Mouse (Mus musculus): ENCODE measurements around the gene Adarb1. TPM values are rescaled to one million over a fixed set of nuclear protein-coding genes. Genes with fewer than 3 reads are reported as not detected.

The Adarb1 gene
- polyA plus RNA-seq, 1 experiment from 2014 or later = 6.9 TPM

DNA sequence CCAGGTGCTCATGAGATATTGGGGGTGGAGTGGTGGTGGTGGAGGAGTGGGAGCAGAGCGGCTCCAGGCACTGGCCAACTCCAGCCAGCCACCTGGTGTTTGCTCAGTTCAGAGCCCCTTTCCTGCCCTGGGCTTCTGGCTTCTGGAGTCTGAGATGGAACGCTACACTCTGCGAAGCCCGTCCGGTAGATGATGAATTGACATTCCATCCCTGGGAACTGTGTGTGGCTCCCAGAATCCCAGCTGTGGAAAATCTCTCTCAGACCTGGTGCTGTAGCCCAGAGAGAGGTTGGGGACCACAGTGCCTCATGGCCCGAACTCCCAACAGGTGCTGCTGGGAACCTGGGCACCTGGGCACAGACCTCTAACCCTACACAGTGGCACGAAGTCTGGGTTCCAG, 170.4 kb downstream of the Adarb1 start:
- ATAC-seq (ENCODE audit: low FRiP score, low TSS enrichment) (no peak), DNase-seq (ENCODE audit: low spot score) (no peak)
- H3K4me2 ChIP-seq (replicated peaks; ENCODE audit: low read depth) = no peak overlapping the region
- no peak for TF ChIP-seq CTCF (IDR thresholded peaks at IDR 0.05; ENCODE audit: low read depth)
- TF ChIP-seq EP300 (optimal IDR thresholded peaks at IDR 0.05) = no peak
- no peak overlapping the region for H3K4me3 ChIP-seq (ENCODE audit: low read depth, low read length)
- H3K27ac ChIP-seq (replicated peaks) = 0 out of 2 replicates have a peak overlapping the region, but pooled peaks have one; percentile 40
- no peaks in the 10 kb centered on the region for H3K27me3 ChIP-seq (ENCODE audit: control insufficient read depth, insufficient read depth, low read length)
- peaks cover 10% of the 10 kb centered on the region; the same call in 1 of the 2 replicates for H3K4me1 ChIP-seq (replicated peaks; ENCODE audit: control insufficient read depth, insufficient read depth)
- WGBS = 40% methylated on average over 7 of the region's 7 CpGs
- H3K36me3 ChIP-seq (ENCODE audit: control insufficient read depth, insufficient read depth, low read length) = no peaks in the 10 kb centered on the region
- no peaks in the 10 kb centered on the region for H3K9me3 ChIP-seq (ENCODE audit: control insufficient read depth, low read length)
- H3K9ac ChIP-seq (ENCODE audit: low read length) = peak overlapping the region; percentile 13; the same call in 1 of the 2 replicates

DNA sequence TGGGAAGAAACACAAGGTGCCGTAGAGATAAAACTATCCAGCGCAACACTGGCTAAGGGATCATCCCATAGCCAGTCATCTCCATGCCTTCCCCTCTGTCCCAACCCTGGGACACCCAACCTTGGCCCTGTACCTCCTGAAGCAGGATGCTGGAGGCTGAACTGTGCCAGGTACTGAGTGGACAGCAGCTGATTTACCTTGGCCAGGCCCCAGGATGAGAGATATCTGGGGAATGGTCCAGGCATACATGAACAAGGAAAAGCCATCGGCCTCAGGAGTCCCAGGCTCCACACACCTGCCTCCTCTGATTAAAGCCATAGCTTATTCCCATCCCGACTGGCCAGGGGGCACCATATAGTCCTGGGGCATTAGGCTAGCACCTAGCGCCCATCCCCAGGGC, 171.0 kb downstream of the Adarb1 start:
- peaks cover 5% of the 10 kb centered on the region for H3K4me1 ChIP-seq (replicated peaks; ENCODE audit: control insufficient read depth, insufficient read depth)
- H3K36me3 ChIP-seq (ENCODE audit: control insufficient read depth, insufficient read depth, low read length) = no peaks in the 10 kb centered on the region
- H3K4me2 ChIP-seq (replicated peaks; ENCODE audit: low read depth) = no peak overlapping the region
- no peaks in the 10 kb centered on the region for H3K9me3 ChIP-seq (ENCODE audit: control insufficient read depth, low read length)
- H3K9ac ChIP-seq (ENCODE audit: low read length) = no peak overlapping the region
- no peak overlapping the region for H3K4me3 ChIP-seq (ENCODE audit: low read depth, low read length)
- H3K27me3 ChIP-seq (ENCODE audit: control insufficient read depth, insufficient read depth, low read length) = no peaks in the 10 kb centered on the region
- DNase-seq (ENCODE audit: low spot score) (no peak), ATAC-seq (ENCODE audit: low FRiP score, low TSS enrichment) (no peak)
- no peak for TF ChIP-seq CTCF (IDR thresholded peaks at IDR 0.05; ENCODE audit: low read depth)
- TF ChIP-seq EP300 (optimal IDR thresholded peaks at IDR 0.05) = no peak
- no peak overlapping the region for H3K27ac ChIP-seq (replicated peaks)
- 82% methylated on average over 5 of the region's 5 CpGs for WGBS

DNA sequence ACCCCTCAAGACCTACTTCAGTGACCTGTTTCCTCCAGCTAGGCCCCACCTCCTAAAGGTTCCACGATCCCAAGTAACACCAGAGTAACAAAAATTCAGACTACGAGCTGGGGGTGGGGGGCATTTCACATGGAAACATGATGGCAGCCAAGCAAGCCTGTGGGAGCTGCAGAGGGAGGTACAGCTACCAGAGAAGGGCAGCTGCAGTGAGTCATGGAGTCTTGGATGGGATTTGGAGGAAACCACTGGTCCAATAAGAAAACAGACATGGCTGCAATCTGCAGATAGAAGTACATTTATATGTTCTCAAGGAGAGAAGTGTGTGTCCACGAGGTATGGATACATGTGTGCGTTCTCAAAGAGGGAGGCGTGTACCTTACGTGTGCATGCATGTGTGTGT, 173.3 kb downstream of the Adarb1 start:
- H3K36me3 ChIP-seq (ENCODE audit: control insufficient read depth, insufficient read depth, low read length) = no peaks in the 10 kb centered on the region
- TF ChIP-seq CTCF (IDR thresholded peaks at IDR 0.05; ENCODE audit: low read depth) (no peak), EP300 (optimal IDR thresholded peaks at IDR 0.05) (no peak)
- 90% methylated on average over 6 of the region's 6 CpGs for WGBS
- no peak overlapping the region for H3K4me2 ChIP-seq (replicated peaks; ENCODE audit: low read depth)
- no peak for DNase-seq (ENCODE audit: low spot score)
- no peaks in the 10 kb centered on the region; the same call in 1 of the 2 replicates for H3K4me1 ChIP-seq (replicated peaks; ENCODE audit: control insufficient read depth, insufficient read depth)
- no peaks in the 10 kb centered on the region for H3K27me3 ChIP-seq (ENCODE audit: control insufficient read depth, insufficient read depth, low read length)
- H3K4me3 ChIP-seq (ENCODE audit: low read depth, low read length) = no peak overlapping the region
- no peak for ATAC-seq (ENCODE audit: low FRiP score, low TSS enrichment)
- H3K27ac ChIP-seq (replicated peaks) = no peak overlapping the region
- H3K9me3 ChIP-seq (ENCODE audit: control insufficient read depth, low read length) = no peaks in the 10 kb centered on the region
- H3K9ac ChIP-seq (ENCODE audit: low read length) = no peak overlapping the region

DNA sequence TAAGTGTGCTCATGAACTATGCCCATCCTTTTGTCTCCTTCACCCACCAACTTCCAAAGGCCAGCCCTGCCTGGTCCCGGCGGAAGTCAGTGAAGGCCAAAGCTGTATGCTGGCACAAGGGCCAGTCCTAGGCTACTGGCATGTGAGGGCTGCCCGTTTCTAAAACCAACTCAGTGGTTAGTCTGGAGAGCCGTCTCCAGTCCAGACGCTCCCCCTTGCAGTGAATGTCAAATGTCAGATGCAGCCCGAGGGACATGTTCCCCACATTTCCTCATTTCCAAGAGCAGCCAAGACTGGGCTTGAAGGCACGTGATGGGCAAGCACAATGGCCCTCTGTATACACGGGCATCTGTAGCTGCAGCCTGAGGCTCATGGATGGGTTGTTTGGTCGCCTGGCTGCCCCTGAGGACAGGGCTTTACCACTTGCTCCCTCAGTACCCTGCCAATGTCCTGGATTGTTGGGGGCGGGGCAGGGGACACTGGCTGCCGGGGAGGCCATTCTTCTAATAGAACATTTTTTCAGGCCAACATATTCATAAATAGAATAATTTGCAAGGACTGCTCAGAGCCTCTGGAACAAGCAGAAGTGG, 174.4 kb downstream of the Adarb1 start:
- H3K27me3 ChIP-seq (ENCODE audit: control insufficient read depth, insufficient read depth, low read length) = no peaks in the 10 kb centered on the region
- H3K9ac ChIP-seq (ENCODE audit: low read length) = no peak overlapping the region
- TF ChIP-seq CTCF (IDR thresholded peaks at IDR 0.05; ENCODE audit: low read depth) = no peak
- TF ChIP-seq EP300 (optimal IDR thresholded peaks at IDR 0.05) = no peak
- H3K27ac ChIP-seq (replicated peaks) = peak overlapping the region; percentile 76
- H3K36me3 ChIP-seq (ENCODE audit: control insufficient read depth, insufficient read depth, low read length) = no peaks in the 10 kb centered on the region
- no peak overlapping the region for H3K4me3 ChIP-seq (ENCODE audit: low read depth, low read length)
- no peaks in the 10 kb centered on the region; the same call in 1 of the 2 replicates for H3K4me1 ChIP-seq (replicated peaks; ENCODE audit: control insufficient read depth, insufficient read depth)
- H3K9me3 ChIP-seq (ENCODE audit: control insufficient read depth, low read length) = no peaks in the 10 kb centered on the region
- ATAC-seq (ENCODE audit: low FRiP score, low TSS enrichment) = peak; percentile 24
- peak; percentile 25 for DNase-seq (ENCODE audit: low spot score)
- WGBS = 73% methylated on average over 11 of the region's 11 CpGs
- no peak overlapping the region for H3K4me2 ChIP-seq (replicated peaks; ENCODE audit: low read depth)

DNA sequence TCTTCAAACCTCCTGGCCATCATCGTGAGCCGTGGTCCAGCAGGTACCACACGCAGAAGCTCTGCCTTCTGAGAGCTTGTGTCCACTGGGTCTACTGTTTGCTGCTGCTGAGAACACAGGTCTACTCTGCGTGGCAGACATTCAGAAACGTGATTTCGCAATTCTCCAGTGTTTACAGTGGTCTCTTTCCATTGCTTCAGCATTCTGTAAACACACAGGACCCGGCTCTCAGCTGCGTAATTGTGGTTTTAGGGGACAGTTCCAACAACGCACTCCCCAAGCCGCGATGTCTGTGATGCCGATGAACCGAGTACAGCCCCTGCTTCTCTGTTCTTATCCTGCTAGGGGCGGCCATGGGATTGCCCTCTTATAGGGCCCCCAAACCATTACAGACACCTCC, 175.2 kb downstream of the Adarb1 start:
- Histone ChIP-seq H3K27ac (replicated peaks) (peak overlapping the region; percentile 76), H3K4me2 (replicated peaks; ENCODE audit: low read depth) (no peak overlapping the region), H3K4me3 (ENCODE audit: low read depth, low read length) (no peak overlapping the region), H3K9ac (ENCODE audit: low read length) (no peak overlapping the region), H3K27me3 (ENCODE audit: control insufficient read depth, insufficient read depth, low read length) (no peaks in the 10 kb centered on the region), H3K9me3 (ENCODE audit: control insufficient read depth, low read length) (no peaks in the 10 kb centered on the region), H3K36me3 (ENCODE audit: control insufficient read depth, insufficient read depth, low read length) (no peaks in the 10 kb centered on the region), H3K4me1 (replicated peaks; ENCODE audit: control insufficient read depth, insufficient read depth) (peaks cover 2% of the 10 kb centered on the region; the same call in 1 of the 2 replicates)
- ATAC-seq (ENCODE audit: low FRiP score, low TSS enrichment) (peak; percentile 55; the same call in 1 of the 2 replicates), DNase-seq (ENCODE audit: low spot score) (no peak)
- TF ChIP-seq EP300 (optimal IDR thresholded peaks at IDR 0.05) (no peak), CTCF (IDR thresholded peaks at IDR 0.05; ENCODE audit: low read depth) (no peak)
- WGBS = 46% methylated on average over 14 of the region's 14 CpGs

DNA sequence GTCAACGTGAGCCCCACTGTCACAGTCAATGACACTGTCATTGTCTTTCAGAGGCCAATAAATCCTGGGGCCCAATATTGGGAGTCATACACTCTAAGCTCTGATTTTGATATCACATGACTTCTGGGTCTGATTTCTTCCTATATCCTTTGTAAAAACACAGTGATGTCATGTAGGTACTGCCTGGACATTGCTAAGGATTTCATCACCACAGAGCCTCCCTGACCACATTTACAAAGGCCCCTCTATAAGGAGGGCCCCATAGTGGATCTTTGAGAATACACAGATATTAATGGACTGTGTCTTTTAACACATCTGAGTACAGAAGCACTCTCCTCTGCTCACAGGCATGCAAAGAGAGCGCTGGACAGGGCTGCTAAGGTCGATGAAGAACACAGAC, 175.7 kb downstream of the Adarb1 start:
- H3K27me3 ChIP-seq (ENCODE audit: control insufficient read depth, insufficient read depth, low read length) = no peaks in the 10 kb centered on the region
- H3K4me1 ChIP-seq (replicated peaks; ENCODE audit: control insufficient read depth, insufficient read depth) = peaks cover 2% of the 10 kb centered on the region; the same call in 1 of the 2 replicates
- no peak overlapping the region for H3K4me3 ChIP-seq (ENCODE audit: low read depth, low read length)
- TF ChIP-seq EP300 (optimal IDR thresholded peaks at IDR 0.05) = no peak
- no peak for TF ChIP-seq CTCF (IDR thresholded peaks at IDR 0.05; ENCODE audit: low read depth)
- no peaks in the 10 kb centered on the region for H3K9me3 ChIP-seq (ENCODE audit: control insufficient read depth, low read length)
- peak overlapping the region; percentile 74 for H3K27ac ChIP-seq (replicated peaks)
- WGBS = 66% methylated on average over 3 of the region's 3 CpGs
- no peak overlapping the region for H3K9ac ChIP-seq (ENCODE audit: low read length)
- no peaks in the 10 kb centered on the region for H3K36me3 ChIP-seq (ENCODE audit: control insufficient read depth, insufficient read depth, low read length)
- H3K4me2 ChIP-seq (replicated peaks; ENCODE audit: low read depth) = no peak overlapping the region
- ATAC-seq (ENCODE audit: low FRiP score, low TSS enrichment) (no peak), DNase-seq (ENCODE audit: low spot score) (no peak)

Data from stomach, postnatal 0 days (tissue).